Mouse (Mus musculus) activated CD4-positive, CD25-positive, alpha-beta regulatory T cell, adult 4 months (primary cell): ENCODE data around the gene Hs6st1. TPM values are rescaled to one million over a fixed set of nuclear protein-coding genes. Genes with fewer than 3 reads are reported as not detected.
"Not testable (repeated sequence)": the region's sequence is repeated elsewhere in the genome, so short reads cannot be mapped to it uniquely, and the experiment has no call there.

ENCODE experiments used
- ATAC-seq: one replicate; pipeline ENCODE4 v1.8.0; 2017
- polyA plus RNA-seq, 2 experiments: library from polyadenylated mRNA; unstranded; fragments of 100-300 nt; shearing (Covaris generic); gene quantifications; one replicate each; pipeline ENCODE4 v1.2.1; 2017

Hs6st1 gene
- polyA plus RNA-seq: 1 to 10 TPM; 2.8 to 3.8 TPM

GRCm38 (mm10) chr1:36068076-36068475 is at the start of gene Hs6st1:
TSS of gene Hs6st1 (plus strand) at chr1:36068400.
- ATAC-seq: peak; percentile 65

- ATAC-seq: no peak
Observed at GRCm38 (mm10) chr1:36018617-36019016, 49.6 kb upstream of the Hs6st1 start.

GRCm38 (mm10) chr1:36019161-36019560 is 49.0 kb upstream of the Hs6st1 start:
- no peak for ATAC-seq

- ATAC-seq: no peak
Observed at GRCm38 (mm10) chr1:36020315-36020714, 47.9 kb upstream of the Hs6st1 start.

GRCm38 (mm10) chr1:36030421-36030821 is 37.8 kb upstream of the Hs6st1 start:
- no peak for ATAC-seq

GRCm38 (mm10) chr1:36038769-36039168 is 29.4 kb upstream of the Hs6st1 start:
- no peak for ATAC-seq

GRCm38 (mm10) chr1:36042072-36042471 is 26.1 kb upstream of the Hs6st1 start:
- no peak for ATAC-seq

- ATAC-seq: not testable (repeated sequence)
Observed at GRCm38 (mm10) chr1:36043793-36044192, 24.4 kb upstream of the Hs6st1 start.

- no peak for ATAC-seq
Observed at GRCm38 (mm10) chr1:36044288-36044687, 23.9 kb upstream of the Hs6st1 start.

- no peak for ATAC-seq
Observed at GRCm38 (mm10) chr1:36052672-36053071, 15.5 kb upstream of the Hs6st1 start.

GRCm38 (mm10) chr1:36053566-36053965 is 14.6 kb upstream of the Hs6st1 start:
- no peak for ATAC-seq

GRCm38 (mm10) chr1:36054182-36054966 is 13.8 kb upstream of the Hs6st1 start:
- ATAC-seq: no peak

- ATAC-seq: no peak
Observed at GRCm38 (mm10) chr1:36054967-36055357, 13.2 kb upstream of the Hs6st1 start.

- ATAC-seq: no peak
Observed at GRCm38 (mm10) chr1:36059351-36059750, 8.8 kb upstream of the Hs6st1 start.

- ATAC-seq: no peak
Observed at GRCm38 (mm10) chr1:36059959-36060953, 7.9 kb upstream of the Hs6st1 start.

GRCm38 (mm10) chr1:36061211-36061915 is 6.8 kb upstream of the Hs6st1 start:
- no peak for ATAC-seq

- ATAC-seq: no peak
Observed at GRCm38 (mm10) chr1:36062088-36062805, 6.0 kb upstream of the Hs6st1 start.

- no peak for ATAC-seq
Observed at GRCm38 (mm10) chr1:36062826-36063640, 5.2 kb upstream of the Hs6st1 start.

GRCm38 (mm10) chr1:36063641-36063955 is 4.6 kb upstream of the Hs6st1 start:
- no peak for ATAC-seq

- ATAC-seq: no peak
Observed at GRCm38 (mm10) chr1:36064223-36064622, 4.0 kb upstream of the Hs6st1 start.
